Mouse (Mus musculus) CH12.LX (cell line): ENCODE data around the gene Itgal.

ENCODE experiments used
- CTCF ChIP-seq, 2 experiments: IDR thresholded peaks in 1 of 2; conservative IDR thresholded peaks in 1 of 2; 2 replicates each; pipeline ENCODE4 v1.5.1; 2011 to 2012; ENCODE audit warnings: low read depth in 2 of 2, low read length in 2 of 2, improper control_type of control experiment in 1 of 2, inconsistent platforms in 1 of 2, mild to moderate bottlenecking in 1 of 2, moderate library complexity in 1 of 2
- JUND ChIP-seq: conservative IDR thresholded peaks from 2 replicates; pipeline ENCODE4 v1.6.1; 2011; ENCODE audit warnings: low read depth, low read length, improper control_type of control experiment
- POLR2A ChIP-seq: IDR thresholded peaks from 2 replicates; pipeline ENCODE4 v1.6.1; 2011; ENCODE audit warnings: low read depth, mild to moderate bottlenecking, improper control_type of control experiment, low read length
- TBP ChIP-seq: conservative IDR thresholded peaks from 2 replicates; pipeline ENCODE4 v1.6.1; 2011; ENCODE audit warnings: low read depth, low read length, improper control_type of control experiment

- 0 out of 2 replicates have a peak, but pooled peaks have one; percentile 49 for TF ChIP-seq TBP
- TF ChIP-seq JUND, result no peak
- TF ChIP-seq CTCF (conservative IDR thresholded peaks at IDR 0.05 in 1 of 2, IDR thresholded peaks at IDR 0.05 in 1 of 2; ENCODE audit: low read depth in 2 of 2, low read length in 2 of 2), result no peak
- no peak for TF ChIP-seq POLR2A
Observed at GRCm38 (mm10) chr7:127276519-127276961, 19.5 kb upstream of the Itgal start.
